Mouse (Mus musculus): Measurements from ENCODE around the gene Grsf1.

DNA sequence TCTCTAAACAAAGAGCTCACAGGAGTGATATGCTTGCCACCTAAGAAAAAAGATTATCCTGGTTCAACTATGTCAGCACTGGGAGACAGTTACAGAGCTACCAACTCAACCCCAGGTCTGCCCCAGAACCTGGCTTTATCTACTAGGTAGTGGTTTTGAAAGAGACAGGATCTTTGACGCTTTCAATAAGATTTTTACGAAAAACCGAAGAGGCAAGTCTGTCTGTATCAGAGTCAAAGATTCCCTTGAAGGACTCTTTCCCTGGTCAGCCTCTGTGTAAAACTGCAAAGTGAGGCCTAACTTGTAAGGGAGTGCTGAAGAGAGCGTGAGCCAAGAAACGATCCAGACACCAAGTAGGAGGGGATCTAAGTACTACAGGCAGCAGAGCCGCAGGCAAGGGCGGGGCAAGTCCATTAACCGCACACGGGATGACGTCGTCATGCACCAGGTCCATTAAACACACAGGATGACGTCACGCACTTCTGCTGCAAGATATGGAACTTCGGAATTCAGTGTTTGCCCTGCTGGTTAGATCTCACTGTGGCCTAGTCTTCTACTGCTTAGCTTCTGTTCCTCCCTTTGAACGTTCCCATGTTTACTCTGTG is 12.7 kb upstream of the Grsf1 start:
- TF ChIP-seq POLR2A (IDR thresholded peaks at IDR 0.05; ENCODE audit: borderline replicate concordance, insufficient read depth, low read length) (no peak), CTCF (IDR thresholded peaks at IDR 0.05; ENCODE audit: borderline replicate concordance, insufficient read depth, low read depth, low read length) (no peak)

All from cerebellum, adult 2 months (tissue).